Mouse (Mus musculus) adrenal gland, postnatal 36 days (tissue): ENCODE results near the gene Dlg1. TPM values are rescaled to one million over a fixed set of nuclear protein-coding genes. Genes with fewer than 3 reads are reported as not detected.

Experiments used
- DNase-seq, 2 experiments: peaks; one replicate each; pipeline ENCODE4 v3.0.0; 2021; ENCODE audit warnings: mixed read lengths in 1 of 2
- long read RNA-seq, 2 experiments: library from polyadenylated mRNA; stranded (forward); transcript quantifications; one replicate each; pipeline ENCODE4 v2.0.0; 2021; ENCODE audit warnings: borderline sequencing depth in 2 of 2
- total RNA-seq, 2 experiments: library from RNA; stranded (reverse); gene quantifications; 2 replicates each; pipeline ENCODE4 v1.2.3; 2021

Dlg1 gene
- total RNA-seq, result 100 to 1,000 TPM in 1 of 2 experiments, 10 to 100 TPM in 1; 88.5 to 105 TPM
- long read RNA-seq, experiment 1, full-length matches to known transcripts, result 15 of 45 reads
- long read RNA-seq, experiment 1, partial matches to known transcripts, result 6 of 45 reads
- long read RNA-seq, experiment 1, other reads (novel, unspliced or antisense), result 24 of 45 reads
- long read RNA-seq, experiment 2, full-length matches to known transcripts, result 8 of 16 reads
- long read RNA-seq, experiment 2, partial matches to known transcripts, result 2 of 16 reads
- long read RNA-seq, experiment 2, other reads (novel, unspliced or antisense), result 6 of 16 reads

DNA sequence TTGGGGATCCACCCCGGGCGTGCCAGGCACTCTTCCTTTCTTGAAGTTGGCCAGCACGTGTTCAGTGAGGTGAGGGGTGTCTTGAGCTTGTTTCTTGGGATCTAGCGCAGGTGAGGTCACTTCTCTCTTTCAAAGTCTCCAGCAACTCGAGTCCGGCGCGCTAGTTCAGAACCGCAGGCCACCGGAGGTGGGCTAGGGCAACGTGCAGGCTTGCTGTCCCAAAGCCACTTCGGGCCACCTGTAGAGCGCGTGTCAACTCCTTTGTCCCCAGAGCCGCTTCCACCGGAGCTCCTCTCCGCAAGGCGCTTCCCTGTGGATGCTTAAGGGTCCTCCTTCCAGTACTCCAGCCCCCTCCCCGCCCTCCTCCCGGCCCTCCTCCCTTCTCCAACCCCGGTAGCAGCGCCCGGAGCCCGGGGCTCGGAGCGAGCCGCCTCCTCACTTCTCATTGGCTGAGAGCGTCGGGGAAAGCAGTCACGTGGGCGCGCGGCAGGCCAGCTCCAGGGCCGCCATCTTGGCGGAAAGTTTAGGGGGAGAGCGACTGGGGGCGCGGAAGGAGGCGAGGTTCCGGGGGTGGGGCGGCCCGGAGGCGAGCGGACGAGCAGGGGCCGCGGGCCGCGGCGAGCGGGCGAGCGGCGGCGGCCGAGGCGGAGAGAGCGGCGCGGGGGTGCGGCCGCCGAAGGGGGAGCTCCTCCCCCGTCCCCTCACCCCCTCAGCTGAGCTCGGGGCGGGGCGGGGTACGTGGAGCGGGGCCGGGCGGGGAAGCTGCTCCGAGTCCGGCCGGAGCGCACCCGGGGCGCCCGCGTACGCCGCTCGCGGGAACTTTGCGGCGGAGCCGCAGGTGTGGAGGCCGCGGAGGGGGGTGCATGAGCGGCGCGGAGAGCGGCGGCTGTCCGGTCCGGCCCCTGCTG, at the start of gene Dlg1:
Gene Dlg1 (plus strand): TSS at position 65 of the 908 bp plus-strand sequence.
- DNase-seq, result peak; percentile 91 to 92

- DNase-seq, result no peak
Observed at GRCm38 (mm10) chr16:31616382-31616781, 46.9 kb upstream of the Dlg1 start.

DNA sequence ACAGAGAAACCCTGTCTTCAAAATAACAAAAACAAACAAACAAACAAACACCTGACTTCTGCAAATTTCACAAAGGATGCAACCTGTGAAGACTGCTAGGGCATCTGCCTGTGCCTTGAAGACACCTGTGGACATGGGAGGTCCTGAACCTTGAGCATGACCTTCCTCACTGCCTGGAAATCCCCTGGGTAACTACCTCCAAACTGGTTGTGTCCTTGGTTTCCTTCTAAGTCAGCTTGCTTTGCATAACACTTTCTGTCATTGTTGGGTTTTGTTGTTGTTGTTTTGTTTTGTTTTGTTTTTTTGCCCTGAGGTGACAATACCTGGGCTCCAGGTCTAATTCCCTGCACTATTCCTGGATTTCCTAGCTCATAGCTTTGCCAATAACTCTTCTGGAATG, 46.1 kb upstream of the Dlg1 start:
- no peak for DNase-seq

DNA sequence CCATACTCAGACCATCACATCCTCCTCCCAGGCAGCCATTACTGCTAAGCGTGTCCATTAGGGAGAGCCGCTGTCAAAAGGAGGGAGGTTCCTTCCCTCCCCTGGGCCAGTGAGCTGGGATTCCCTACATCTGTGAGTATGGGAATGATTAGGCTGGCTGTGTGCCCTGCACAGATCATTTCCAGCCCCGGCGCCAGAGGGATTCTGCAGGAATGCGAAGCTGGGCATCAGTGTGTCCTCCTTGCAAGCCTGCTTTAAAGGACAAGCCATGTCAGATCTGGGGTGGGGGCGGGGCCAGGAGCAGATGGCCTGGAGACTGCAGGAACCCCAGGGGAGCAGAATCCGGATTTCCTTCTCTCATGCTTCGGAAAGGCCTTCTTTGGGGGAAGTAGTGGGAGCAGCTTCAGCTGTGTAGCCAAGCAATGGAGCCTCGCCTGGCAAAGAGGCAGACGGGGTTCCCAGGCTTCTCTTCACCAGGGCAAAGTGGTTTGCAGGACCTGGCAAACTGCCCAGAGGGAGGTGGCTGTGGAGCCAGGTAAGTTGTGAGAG, 45.3 kb upstream of the Dlg1 start:
- DNase-seq, result peak in 1 of 2 experiments; percentile 16

- DNase-seq, result no peak
Observed at GRCm38 (mm10) chr16:31618671-31619070, 44.6 kb upstream of the Dlg1 start.

DNA sequence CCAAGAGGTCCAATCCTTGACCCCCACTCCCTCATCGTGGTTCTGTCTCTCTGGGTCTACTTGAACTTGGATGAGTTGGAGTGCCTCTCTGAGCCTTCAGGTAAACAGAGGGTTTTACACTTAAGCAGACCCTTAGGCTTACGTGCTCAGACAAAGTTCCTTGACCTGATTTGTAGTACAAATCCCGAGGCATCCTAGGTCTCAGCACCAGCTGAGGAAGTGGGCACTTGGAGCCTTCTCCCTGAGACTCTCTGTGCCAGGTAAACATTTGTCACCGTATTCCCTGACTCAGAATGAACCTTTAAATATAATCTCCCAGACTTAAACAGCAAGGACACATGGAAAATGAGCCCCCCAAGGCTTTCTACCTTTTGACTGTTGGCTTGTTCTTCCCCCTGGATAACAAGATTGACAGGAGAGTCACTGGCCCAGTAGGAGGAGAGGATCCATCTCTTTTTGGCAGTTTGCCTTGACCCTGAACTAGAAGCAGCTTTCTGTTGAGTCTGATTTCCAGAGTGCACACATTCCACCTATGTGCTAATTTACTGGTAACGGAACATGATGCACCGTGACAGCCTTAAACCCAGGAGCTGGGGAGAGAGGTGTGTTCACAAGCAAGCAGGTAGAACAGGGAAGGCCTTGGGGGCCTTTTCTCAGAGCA, 43.4 kb upstream of the Dlg1 start:
- DNase-seq, result peak; percentile 37 to 50

- no peak for DNase-seq
Observed at GRCm38 (mm10) chr16:31622356-31622755, 40.9 kb upstream of the Dlg1 start.

GRCm38 (mm10) chr16:31623136-31623535, 40.1 kb upstream of the Dlg1 start:
- DNase-seq, result no peak

DNA sequence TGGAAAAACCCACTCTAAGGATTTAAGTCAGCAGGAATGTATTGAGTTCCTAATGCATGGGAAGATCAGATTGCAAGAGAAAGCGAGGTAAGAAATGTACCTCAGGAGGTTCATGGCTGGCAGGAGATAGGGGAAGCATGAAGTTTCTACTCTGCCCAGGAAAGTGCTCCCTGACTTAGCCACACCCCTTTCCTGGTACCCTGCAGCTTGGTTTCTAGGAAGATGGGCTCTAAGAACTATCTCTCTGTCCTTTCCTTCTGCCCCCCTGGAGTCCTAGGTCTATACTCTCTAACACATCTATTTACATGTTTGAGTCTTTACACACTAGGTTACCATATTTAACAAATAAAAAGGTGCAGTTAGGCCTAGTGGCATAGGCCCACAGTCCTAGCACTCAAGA, 38.5 kb upstream of the Dlg1 start:
- DNase-seq, result no peak

DNA sequence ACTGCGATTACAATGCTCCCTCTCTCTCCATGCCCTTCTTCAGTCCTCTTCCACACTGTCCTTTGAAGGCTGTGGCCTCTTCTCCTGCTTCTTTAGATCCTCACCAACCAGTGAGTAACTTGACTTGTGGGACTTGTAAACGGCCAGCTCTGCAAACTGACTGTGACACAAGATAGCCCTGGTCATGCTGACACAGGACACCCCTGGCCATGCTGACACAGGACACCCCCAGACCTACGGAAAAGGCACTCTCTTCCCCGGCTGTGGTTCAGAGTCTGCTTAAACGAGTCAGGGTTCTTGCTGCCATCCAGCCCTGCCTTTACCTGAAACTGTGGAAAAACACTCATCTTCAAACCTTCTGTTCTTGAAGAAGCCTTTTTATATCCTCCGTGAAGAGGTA, 36.9 kb upstream of the Dlg1 start:
- no peak for DNase-seq

DNA sequence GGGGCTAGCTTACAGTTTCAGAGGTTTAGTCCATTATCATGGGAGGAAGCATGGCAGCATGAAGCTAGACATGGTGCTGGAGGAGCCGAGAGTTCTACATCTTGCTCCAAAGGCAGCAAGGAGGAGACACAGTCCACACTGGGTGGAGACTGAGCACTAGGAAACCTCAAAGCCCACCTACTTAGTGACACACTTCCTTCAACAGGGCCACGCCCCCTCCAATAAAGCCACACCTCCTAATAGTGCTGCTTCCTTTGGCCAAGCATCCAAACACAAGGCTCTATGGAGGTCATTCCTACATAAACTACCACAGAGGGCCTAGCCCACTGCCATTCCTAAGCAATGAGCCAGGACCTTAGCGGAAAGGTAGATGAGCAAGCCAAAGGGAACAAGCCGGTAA, 32.9 kb upstream of the Dlg1 start:
- DNase-seq, result no peak

DNA sequence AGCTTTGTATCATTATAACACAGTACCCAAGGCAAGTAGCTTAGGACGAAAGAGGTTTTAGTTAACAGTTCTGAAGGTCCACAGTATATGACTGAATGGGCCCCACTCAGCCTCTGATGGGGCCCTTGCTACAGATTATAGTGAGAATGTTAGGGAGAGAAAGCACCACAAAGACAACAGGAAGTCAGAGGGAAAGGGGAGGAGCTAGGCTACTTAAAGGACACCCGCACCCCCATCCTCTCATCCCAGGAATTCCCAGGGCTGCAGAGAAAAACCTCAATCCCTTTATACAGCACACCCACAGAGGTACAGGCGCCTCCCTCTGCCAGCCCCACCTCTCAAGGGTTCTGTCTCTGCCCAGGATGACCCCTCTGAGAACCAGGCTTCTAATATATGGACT, 32.2 kb upstream of the Dlg1 start:
- DNase-seq, result no peak

- DNase-seq, result peak; percentile 26 to 55
Observed at GRCm38 (mm10) chr16:31634371-31634770, 28.9 kb upstream of the Dlg1 start.

DNA sequence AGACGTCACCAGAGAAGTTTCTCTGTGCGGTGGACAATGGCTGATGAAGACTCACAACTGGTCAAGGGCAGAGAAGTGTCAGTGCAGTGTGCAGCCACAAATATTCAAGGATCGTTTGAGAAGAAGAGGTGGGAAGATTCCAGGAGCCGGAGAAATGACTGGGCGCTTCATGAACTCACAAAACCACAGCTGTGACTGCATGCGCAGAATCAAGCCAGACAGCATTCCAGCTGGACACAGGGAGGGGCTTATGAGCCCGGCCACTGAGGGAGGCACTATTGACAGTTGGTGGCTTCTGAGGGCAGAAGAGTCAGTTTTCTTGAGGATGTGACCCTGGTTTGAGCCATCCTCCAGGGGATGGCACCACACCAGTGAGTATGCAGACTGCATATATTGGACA, 24.9 kb upstream of the Dlg1 start:
- DNase-seq, result peak in 1 of 2 experiments; percentile 23

- DNase-seq, result no peak
Observed at GRCm38 (mm10) chr16:31639946-31640345, 23.3 kb upstream of the Dlg1 start.

DNA sequence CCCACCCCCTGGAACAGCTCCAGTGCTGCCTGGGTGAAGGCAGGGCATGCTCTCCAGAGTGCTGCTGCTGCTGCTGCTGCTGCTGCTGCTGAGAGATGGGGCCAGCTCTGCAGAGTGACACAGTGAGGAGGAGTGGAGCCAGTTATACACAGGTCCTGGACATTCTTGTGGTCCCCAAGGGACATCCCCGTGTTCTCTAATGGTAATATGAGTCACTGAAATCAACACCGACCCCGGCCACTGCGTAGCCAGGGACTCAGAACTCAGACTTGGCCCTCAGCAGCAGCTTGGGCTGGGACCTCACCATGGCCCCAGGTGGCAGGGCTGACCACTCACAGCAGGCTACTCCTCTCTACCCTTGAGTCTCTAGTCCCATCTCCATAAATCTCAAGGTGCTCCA, 21.5 kb upstream of the Dlg1 start:
- DNase-seq, result no peak

- no peak for DNase-seq
Observed at GRCm38 (mm10) chr16:31647221-31647620, 16.0 kb upstream of the Dlg1 start.

DNA sequence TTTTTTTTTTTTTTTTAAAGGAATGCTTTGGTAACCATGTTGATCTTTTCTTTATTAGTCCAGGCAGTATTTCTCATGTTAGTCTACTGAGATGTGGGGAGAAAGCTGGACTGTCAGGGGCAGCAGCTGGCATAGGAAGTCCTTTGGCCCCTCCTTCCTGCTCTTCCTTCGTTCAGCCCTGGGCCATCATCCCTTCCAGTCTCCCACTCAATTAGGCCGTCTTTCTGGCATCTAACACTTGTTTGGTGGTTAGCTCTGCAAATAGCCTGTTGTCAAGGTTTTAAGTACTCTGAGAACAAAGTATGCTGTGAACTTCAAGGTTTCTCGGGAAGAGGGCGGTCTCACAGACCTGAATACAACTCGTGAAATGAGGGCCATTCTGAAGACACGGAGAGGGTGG, 12.5 kb upstream of the Dlg1 start:
- DNase-seq, result no peak

- DNase-seq, result peak; percentile 17 to 36
Observed at GRCm38 (mm10) chr16:31651541-31651940, 11.7 kb upstream of the Dlg1 start.

DNA sequence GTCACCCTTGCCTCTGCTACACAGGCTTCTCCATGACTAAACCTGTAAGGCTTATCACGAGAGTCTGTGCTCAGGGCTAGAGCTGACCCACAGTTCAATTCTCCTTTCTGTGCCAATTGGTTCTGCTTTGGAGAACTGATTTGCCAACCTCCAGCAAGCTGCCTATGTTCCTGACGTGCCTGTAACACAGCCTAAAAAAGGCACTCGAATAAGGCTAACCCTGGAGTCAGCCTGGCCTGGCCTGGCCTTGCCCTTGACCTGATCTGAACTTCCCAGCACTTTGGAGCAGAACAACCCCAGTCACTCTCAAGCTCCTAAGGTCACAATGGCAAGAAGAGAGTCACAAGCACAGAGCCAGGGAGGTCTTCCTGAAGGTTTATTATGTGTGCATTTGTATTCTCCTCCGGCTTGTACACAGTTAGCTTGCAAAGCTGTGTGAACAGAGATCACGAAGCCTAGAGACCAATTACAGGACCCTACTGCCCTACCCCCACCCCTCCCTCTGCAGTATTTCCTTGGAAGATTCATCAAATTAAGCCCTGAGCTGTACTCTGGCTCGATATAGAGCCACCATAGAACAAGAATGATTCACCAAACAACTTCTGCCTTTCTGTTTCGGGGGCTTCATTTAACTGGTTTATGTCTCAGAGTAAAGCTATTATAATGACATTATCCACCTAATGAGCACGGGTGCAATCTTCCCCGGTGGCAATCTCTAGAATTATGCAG, 11.0 kb upstream of the Dlg1 start:
- peak; percentile 58 to 74 for DNase-seq

GRCm38 (mm10) chr16:31653616-31654015, 9.6 kb upstream of the Dlg1 start:
- no peak for DNase-seq

DNA sequence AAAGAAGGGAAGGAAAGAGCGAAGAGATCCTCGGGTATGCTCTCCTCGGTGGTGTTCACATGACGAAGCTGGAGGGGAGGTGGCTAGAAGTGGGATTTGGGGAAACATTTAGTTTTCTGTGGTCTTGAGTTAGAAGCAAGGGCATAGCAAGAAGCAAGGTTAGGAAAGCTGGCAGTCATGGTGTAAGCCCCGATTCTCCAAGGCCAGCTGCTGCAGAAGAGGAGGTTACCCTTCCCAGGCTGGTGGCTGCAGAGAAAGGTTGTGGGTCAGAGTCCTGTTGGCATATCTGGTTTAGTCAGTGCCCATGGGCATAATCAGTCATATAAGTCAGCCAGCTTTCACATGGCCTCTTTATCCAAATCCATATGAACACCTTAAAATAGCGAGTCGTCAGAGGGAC, 9.2 kb upstream of the Dlg1 start:
- peak; percentile 21 to 52 for DNase-seq
